Mouse (Mus musculus): ENCODE results near the gene Gria4.
"Not testable (repeated sequence)": the region's sequence is repeated elsewhere in the genome, so short reads cannot be mapped to it uniquely, and the experiment has no call there.

Gria4 gene

GRCm38 (mm10) chr9:4795544-4796288 is at the start of gene Gria4:
Gene Gria4 (minus strand): TSS chr9:4796234.
- ChIA-PET CTCF (no interaction called here), POLR2A (no interaction called here)

- CTCF ChIA-PET, POLR2A ChIA-PET: not testable (repeated sequence)
These were observed 14.9 kb upstream of the Gria4 start for GRCm38 (mm10) chr9:4810941-4811340.

DNA sequence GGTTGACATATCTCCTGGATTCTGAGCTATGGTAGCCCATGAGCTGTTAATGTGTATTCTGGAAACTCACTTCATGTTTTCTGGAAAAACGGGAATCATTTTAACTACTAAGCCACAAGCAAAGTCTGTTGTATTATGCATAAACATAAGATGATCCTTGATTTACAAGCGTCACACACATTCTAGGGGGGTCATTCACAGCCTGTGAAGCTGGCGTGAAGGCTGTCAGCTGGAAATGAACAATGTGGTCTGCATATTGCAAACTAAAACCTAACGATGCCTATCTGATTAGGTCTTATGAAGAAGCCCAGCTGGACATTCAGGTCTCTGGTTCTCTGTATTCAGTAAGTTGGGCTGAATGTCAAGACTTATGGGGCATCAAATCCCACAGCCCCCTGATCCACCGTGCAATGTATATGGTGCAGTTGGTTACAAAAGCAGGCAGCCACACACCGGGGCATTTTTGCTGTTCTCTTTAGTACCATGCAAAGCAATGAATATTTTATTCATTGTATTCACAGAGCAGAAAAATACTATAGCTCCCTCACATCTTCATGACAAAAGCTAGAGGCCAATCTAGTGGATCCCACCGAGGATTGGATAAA is 7.2 kb upstream of the Gria4 start:
- ChIA-PET CTCF (interaction anchor here in 1 of 4 experiments (0.6 kb wide), 1 partner anchor 38 kb away, joined by 10 read pairs; no protein-coding TSS in a partner anchor), POLR2A (interaction anchor here in 1 of 4 experiments (0.7 kb wide), 1 partner anchor 270 kb away, joined by 3 read pairs; no protein-coding TSS in a partner anchor)

- CTCF ChIA-PET = no interaction called here
- POLR2A ChIA-PET = no interaction called here
These were observed 1.4 kb upstream of the Gria4 start for GRCm38 (mm10) chr9:4797396-4797795.

GRCm38 (mm10) chr9:4796289-4796645 is 233 bp upstream of the Gria4 start:
- CTCF ChIA-PET = no interaction called here
- POLR2A ChIA-PET = no interaction called here

GRCm38 (mm10) chr9:4795075-4795474 is 959 bp downstream of the Gria4 start:
- CTCF ChIA-PET = no interaction called here
- POLR2A ChIA-PET = interaction anchor here in 1 of 4 experiments (0.7 kb wide), 1 partner anchor 186 kb away, joined by 3 read pairs; no protein-coding TSS in a partner anchor

DNA sequence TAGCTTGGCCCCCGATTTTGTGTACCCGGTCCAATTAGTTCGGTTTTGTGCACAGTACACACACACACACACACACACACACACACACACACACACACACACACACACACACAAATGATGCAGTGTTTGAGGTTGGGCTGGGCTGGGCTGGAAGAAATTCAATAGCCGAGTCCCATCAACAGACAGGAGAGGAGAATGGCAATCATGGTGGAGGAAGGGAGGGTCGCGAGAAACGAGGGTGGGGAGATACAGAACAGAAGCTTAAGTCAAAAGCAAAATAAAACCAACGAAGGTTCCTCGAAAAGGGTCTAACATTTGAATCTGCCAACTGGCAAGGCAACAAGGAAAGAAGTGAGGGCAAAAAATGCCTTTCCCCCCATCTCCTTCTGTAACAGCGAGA is 1.6 kb downstream of the Gria4 start:
- POLR2A ChIA-PET = interaction anchor here in 1 of 4 experiments (0.7 kb wide), 1 partner anchor 185 kb away, joined by 3 read pairs; no protein-coding TSS in a partner anchor

GRCm38 (mm10) chr9:4749407-4749806 is 46.6 kb downstream of the Gria4 start:
- CTCF ChIA-PET, POLR2A ChIA-PET: not testable (repeated sequence)

More for the DNA sequence above, 1.6 kb downstream of the Gria4 start:
- CTCF ChIA-PET = no interaction called here

DNA sequence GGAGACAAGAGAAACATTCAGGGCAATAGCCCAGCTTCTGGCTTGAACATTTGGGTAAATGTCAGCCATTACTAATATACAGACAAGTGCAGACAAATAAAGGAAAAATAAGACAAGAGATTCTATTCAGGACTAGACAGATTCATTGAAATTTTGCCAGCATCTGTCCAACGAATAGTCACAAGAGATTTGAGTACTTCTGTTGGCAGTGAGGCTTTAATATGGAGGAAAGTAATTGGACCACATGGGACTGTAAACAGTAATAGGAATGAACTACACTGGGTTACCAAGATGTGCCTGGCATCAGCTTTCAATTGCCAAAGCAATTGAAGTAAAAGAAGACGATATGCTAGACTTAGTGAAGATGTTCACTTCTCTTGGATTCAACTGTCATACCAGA is 81.9 kb downstream of the Gria4 start:
- POLR2A ChIA-PET = no interaction called here
- CTCF ChIA-PET = no interaction called here

DNA sequence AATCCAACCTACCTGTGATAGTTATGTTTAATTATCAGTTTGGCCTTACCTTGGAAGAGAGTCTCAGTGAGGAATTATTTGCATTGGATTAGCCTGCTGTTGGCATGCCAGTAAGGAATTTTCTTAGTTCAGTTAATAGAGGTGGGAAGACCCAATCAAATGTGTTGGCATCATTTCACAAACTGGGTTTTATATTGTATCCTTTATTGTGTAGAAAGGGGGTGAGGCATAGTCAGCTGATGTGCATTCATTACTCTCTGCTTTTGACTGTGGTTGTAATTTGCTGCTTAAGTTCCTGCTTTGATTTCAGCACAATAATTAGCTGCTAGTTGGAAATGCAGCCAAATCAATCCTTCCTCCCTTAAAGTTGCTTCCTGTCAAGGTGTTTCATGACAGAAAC is 83.7 kb downstream of the Gria4 start:
- POLR2A ChIA-PET = no interaction called here
- CTCF ChIA-PET = no interaction called here

DNA sequence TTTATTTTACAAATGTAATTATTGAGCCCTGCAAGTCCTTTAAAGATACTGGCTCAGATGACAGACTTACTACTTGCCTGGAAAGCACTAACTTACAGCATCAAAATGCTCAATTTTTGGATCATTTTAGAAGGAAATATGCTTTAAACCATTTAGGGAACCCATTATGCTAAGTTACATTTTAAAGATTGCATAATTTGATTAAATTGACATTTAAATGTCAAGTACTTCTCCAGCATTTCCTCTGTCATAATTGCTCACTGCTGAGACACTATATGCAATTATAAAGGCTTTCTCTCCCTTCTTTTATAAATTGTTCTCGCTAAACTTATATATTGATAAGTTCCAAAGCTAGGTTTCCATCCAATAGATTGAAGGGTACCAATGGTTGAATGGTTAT is 108.9 kb downstream of the Gria4 start:
- CTCF ChIA-PET = no interaction called here
- POLR2A ChIA-PET = no interaction called here

DNA sequence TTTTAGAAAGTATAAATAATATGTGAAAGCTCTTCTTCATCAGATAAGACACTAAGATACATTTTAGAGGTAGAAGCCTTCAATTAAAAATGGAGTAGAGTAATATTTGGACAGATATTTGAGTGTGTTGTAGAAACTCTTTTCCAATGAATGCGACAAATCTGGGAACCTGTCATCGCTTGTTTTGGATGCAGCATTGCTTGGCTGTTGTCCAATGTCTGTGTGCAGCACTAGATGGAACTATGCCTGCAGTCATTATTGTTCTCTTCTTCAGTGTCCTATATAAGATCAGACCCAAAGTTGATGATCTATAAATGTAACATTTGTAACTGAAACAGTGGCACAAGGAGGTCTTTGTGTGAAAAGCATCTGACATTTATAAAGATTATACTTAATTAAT is 115.8 kb downstream of the Gria4 start:
- ChIA-PET POLR2A (no interaction called here), CTCF (no interaction called here)

- ChIA-PET POLR2A (interaction anchor here in 1 of 4 experiments (0.6 kb wide), 1 partner anchor 697 kb away, joined by 3 read pairs; no protein-coding TSS in a partner anchor), CTCF (no interaction called here)
These were observed 116.9 kb downstream of the Gria4 start for GRCm38 (mm10) chr9:4679099-4679498.

DNA sequence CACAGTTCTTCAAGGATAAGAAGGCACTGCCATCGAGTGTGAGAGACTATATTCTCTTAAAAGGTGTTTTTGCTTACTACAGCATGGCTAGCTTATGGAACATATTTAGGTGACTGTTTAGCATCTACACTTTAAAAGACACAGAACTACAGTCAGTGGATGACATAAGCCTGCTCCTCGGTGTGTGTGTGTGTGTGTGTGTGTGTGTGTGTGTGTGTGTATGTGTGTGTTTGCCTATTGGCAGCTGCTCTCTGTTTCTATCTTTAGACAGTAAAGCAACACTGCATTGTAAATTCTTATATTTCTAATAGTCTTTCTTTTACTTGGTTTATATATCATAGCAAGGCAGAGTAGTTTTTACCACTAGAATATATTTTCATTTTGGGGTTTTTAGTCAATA is 130.3 kb downstream of the Gria4 start:
- CTCF ChIA-PET = interaction anchor here in 1 of 4 experiments (0.7 kb wide), 1 partner anchor 15 kb away, joined by 4 read pairs; no protein-coding TSS in a partner anchor
- POLR2A ChIA-PET = no interaction called here

- POLR2A ChIA-PET = no interaction called here
These were observed 133.6 kb downstream of the Gria4 start for GRCm38 (mm10) chr9:4662421-4662820.

DNA sequence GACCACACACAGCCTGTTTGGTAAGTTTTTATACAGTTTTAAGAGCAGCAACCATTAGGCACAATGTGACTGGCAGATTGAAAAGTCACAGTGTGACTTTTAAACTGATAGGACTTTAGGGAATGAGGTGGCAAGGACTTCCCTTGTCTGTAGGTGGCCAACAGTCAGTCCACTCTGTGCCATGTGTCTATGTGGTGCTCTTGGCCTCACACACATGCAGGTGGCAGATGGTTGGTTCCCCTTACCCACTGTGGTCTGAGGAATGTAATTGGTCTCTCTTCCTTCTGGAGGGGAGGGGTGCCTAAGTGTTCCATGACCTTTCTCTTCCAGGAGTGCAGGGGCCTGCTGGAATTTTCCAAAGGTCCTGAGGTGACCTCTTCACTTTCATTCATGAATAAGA is 137.1 kb downstream of the Gria4 start:
- POLR2A ChIA-PET = interaction anchor here in 1 of 4 experiments (0.5 kb wide), 1 partner anchor 20 kb away, joined by 3 read pairs; no protein-coding TSS in a partner anchor
- CTCF ChIA-PET = no interaction called here

More at GRCm38 (mm10) chr9:4662421-4662820, 133.6 kb downstream of the Gria4 start:
- CTCF ChIA-PET = no interaction called here

DNA sequence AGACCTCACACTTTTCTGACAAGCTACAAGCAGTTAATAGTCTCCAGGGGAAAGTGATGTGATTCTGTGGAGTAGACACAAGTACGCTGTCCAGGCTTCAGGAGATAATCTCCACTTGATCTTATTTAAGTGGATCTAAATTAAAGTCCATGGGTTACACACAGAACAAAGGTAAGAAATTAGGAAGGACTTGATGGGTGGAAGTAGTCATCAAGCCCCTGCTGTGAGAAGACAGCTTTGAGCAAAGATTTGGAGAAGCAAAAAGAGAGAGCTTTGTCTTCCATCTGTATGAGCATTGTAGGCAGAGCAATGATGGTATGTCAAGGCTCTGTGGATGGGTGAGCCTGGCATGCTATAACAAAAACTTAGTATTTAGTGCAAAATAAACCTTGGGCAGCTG is 141.7 kb downstream of the Gria4 start:
- ChIA-PET CTCF (no interaction called here), POLR2A (no interaction called here)

GRCm38 (mm10) chr9:4639192-4639900 is 156.7 kb downstream of the Gria4 start:
- ChIA-PET POLR2A (interaction anchor here in 1 of 4 experiments (0.6 kb wide), 1 partner anchor 258 kb away, joined by 4 read pairs; no protein-coding TSS in a partner anchor), CTCF (no interaction called here)

DNA sequence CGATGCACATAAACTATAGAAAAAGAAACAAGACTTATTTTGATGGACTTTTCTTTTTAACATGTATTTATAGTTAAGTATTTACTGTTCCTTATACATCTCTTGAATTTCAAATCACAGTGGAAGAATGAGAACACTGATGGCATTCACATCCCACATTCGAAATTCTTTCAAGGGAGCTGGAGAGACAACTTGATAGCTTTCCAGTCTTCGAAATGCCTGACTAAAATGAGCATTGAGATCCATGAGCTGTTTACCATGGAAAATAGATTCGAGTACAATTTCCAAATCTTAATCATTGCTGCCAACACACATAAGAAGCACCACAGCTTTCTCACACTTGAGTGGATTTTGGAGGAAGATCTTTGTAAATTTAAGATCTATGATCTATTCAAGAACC is 164.1 kb downstream of the Gria4 start:
- ChIA-PET CTCF (no interaction called here), POLR2A (no interaction called here)

GRCm38 (mm10) chr9:4615286-4615685 is 180.7 kb downstream of the Gria4 start:
- CTCF ChIA-PET = no interaction called here
- POLR2A ChIA-PET = no interaction called here

DNA sequence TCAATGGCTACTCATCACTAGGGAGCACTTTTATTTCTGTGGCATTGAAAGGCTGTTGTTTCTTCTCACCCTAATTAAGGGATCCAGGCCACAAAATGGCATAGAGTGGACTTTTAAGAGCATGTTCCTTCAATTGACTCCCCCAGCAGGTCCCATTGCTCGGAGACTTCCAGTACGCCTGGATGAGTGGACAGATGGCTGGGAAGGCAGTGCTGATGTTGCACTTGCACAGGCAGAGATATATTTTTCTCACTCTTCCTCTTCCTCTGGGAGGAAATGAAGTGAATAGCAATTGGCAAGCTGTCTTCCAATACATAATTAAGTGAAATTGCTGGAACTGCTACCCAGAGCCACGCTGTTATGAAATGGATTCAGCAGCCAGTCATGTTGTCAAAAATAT is 190.7 kb downstream of the Gria4 start:
- ChIA-PET CTCF (no interaction called here), POLR2A (no interaction called here)
